Mouse (Mus musculus): ENCODE data around the gene Oca2. TPM values are rescaled to one million over a fixed set of nuclear protein-coding genes. Genes with fewer than 3 reads are reported as not detected.
A peak's percentile ranks its signal among the peaks of the same experiment; 100 is the strongest.

Gene Oca2
- total and polyA plus RNA-seq, 3 experiments: 0.38 TPM; not detected in 2

DNA sequence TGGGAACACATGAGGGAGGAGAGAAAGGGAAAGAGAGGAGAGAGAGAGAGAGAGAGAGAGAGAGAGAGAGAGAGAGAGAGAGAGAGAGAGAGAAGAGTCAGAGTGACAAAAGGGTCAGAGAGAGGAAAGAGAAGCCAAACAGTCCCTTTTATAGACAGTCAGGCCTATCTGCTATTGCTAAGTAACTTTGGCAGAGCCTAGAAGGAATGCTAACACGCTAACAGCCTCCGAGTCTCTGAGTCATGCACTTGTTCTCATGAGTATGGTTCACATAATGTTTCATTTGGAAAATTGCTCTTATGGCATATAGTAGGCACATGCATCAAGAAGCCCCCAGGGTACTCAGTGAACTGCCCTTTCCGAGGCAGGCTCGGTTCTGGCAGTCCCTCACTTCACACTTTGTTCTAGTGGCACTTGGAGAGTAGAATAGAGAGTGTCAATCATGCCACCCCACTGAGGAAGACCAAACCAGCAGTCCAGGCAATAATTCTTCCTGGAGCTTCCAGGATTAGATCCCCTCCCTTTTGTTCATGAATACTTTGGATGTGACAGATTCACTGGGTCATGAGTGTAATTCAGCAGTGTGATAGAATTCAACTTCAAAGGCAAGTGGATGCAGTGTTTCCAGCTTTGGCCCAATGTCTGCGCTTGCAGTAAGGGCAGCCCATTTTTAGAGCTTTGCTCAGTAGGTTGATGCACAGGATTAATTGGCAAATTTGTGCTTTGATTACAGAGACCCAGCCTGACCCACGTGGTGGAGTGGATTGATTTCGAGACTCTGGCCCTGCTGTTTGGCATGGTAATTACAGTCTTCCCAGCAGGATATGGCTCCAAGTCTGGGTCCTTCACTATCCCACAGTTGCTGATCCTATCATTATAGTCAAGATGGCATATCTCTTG lies 76.3 kb downstream of the Oca2 start:
- dilution Hi-C loops (cut with MboI; ENCODE audit: extremely low pct_ligation_motif_present, extremely low pct_unique_long_range_greater_than_20kb, low sequenced_read_pairs): no loop called here
- TF ChIP-seq JUN (IDR thresholded peaks at IDR 0.05; ENCODE audit: insufficient read depth, low read depth, low read length) (no peak), MEF2A (IDR thresholded peaks at IDR 0.05; ENCODE audit: borderline replicate concordance, low read depth, low read length) (no peak), USF2 (conservative IDR thresholded peaks at IDR 0.05; ENCODE audit: low read depth, low read length) (no peak), EP300 (IDR thresholded peaks at IDR 0.05; ENCODE audit: low read length) (no peak), POLR2A (IDR thresholded peaks at IDR 0.05; ENCODE audit: low read depth, low read length) (no peak), GABPA (IDR thresholded peaks at IDR 0.05; ENCODE audit: insufficient replicate concordance, low read depth, low read length) (no peak), USF1 (IDR thresholded peaks at IDR 0.05; ENCODE audit: low read depth, low read length) (no peak), CTCF (conservative IDR thresholded peaks at IDR 0.05 in 1 of 2, IDR thresholded peaks at IDR 0.05 in 1 of 2; ENCODE audit: low read depth in 2 of 2, low read length in 2 of 2) (no peak)
- no peak overlapping the region for H3K9ac ChIP-seq (ENCODE audit: insufficient read depth, low read depth)
- H3K79me2 ChIP-seq (replicated peaks; ENCODE audit: control insufficient read depth, extremely low read depth, insufficient read depth, poor library complexity, severe bottlenecking): no peaks in the 10 kb centered on the region
- DNase-seq (ENCODE audit: extremely low read depth): no peak
- no peak overlapping the region for H3K27ac ChIP-seq (ENCODE audit: insufficient read depth, low read depth)
- H3K27me3 ChIP-seq (replicated peaks): peaks cover 47% of the 10 kb centered on the region
- no peaks in the 10 kb centered on the region for H3K4me1 ChIP-seq (ENCODE audit: control insufficient read depth in 1 of 2, insufficient read depth in 2 of 2)
- H3K4me2 ChIP-seq (ENCODE audit: insufficient read depth, low read depth, poor library complexity, severe bottlenecking): no peak overlapping the region
- no peaks in the 10 kb centered on the region for H3K36me3 ChIP-seq (replicated peaks in 1 of 2; ENCODE audit: control insufficient read depth in 1 of 2, insufficient read depth in 1 of 2, low read length in 1 of 2)
- no peak overlapping the region for H3K4me3 ChIP-seq (replicated peaks in 1 of 3; ENCODE audit: low read depth in 2 of 3, low read length in 2 of 3, poor library complexity in 1 of 3)
- H3K9me3 ChIP-seq (replicated peaks; ENCODE audit: low read length): no peaks in the 10 kb centered on the region
- in situ Hi-C loops (cut with MboI; ENCODE audit: low pct_ligation_motif_present, low pct_unique_long_range_greater_than_20kb, low sequenced_read_pairs): no loop called here

DNA sequence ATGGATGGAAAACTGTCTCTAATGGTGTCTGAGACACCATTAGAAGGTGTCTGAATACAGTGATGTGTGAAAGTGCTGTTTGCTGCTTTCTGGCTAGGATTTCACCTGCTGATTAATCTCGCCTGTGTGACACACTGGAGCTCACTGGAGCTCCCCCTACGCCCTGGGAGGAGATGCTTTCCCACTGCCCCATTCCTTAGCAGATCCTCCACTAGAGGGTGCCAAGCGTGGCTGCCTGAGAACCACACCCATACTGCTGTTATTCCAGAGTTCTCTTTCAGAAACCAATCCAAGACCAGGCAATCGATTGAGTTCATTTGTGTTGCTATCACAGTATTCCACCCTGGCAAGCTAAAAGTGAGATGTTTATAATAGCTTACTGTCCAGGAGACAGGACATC lies 88.2 kb downstream of the Oca2 start:
- dilution Hi-C loops (cut with MboI; ENCODE audit: extremely low pct_ligation_motif_present, extremely low pct_unique_long_range_greater_than_20kb, low sequenced_read_pairs) (no loop called here), in situ Hi-C loops (cut with MboI; ENCODE audit: low pct_ligation_motif_present, low pct_unique_long_range_greater_than_20kb, low sequenced_read_pairs) (no loop called here)
- no peaks in the 10 kb centered on the region for H3K79me2 ChIP-seq (replicated peaks; ENCODE audit: control insufficient read depth, extremely low read depth, insufficient read depth, poor library complexity, severe bottlenecking)
- no peaks in the 10 kb centered on the region for H3K9me3 ChIP-seq (replicated peaks; ENCODE audit: low read length)
- TF ChIP-seq POLR2A (IDR thresholded peaks at IDR 0.05; ENCODE audit: low read depth, low read length) (no peak), BHLHE40 (IDR thresholded peaks at IDR 0.05; ENCODE audit: low read depth, low read length) (no peak), MYC (IDR thresholded peaks at IDR 0.05; ENCODE audit: low read depth, low read length) (no peak), MAFK (IDR thresholded peaks at IDR 0.05; ENCODE audit: insufficient replicate concordance, low read length) (no peak), SMC3 (IDR thresholded peaks at IDR 0.05; ENCODE audit: low read depth, low read length) (0 out of 2 replicates have a peak, but pooled peaks have one; percentile 26), E2F4 (IDR thresholded peaks at IDR 0.05; ENCODE audit: insufficient replicate concordance, low read depth, low read length) (no peak), RAD21 (IDR thresholded peaks at IDR 0.05; ENCODE audit: low read depth, low read length) (peak; percentile 13), CTCF (conservative IDR thresholded peaks at IDR 0.05 in 1 of 2, IDR thresholded peaks at IDR 0.05 in 1 of 2; ENCODE audit: low read depth in 2 of 2, low read length in 2 of 2) (peak in 1 of 2 experiments; percentile 62; a peak in 2 of 4 replicates)
- H3K27me3 ChIP-seq (replicated peaks): peaks cover 29% of the 10 kb centered on the region
- DNase-seq (ENCODE audit: extremely low read depth): no peak
- H3K4me2 ChIP-seq (ENCODE audit: insufficient read depth, low read depth, poor library complexity, severe bottlenecking): no peak overlapping the region
- H3K4me1 ChIP-seq (ENCODE audit: control insufficient read depth in 1 of 2, insufficient read depth in 2 of 2): no peaks in the 10 kb centered on the region
- H3K27ac ChIP-seq (ENCODE audit: insufficient read depth, low read depth): no peak overlapping the region
- H3K36me3 ChIP-seq (replicated peaks in 1 of 2; ENCODE audit: control insufficient read depth in 1 of 2, insufficient read depth in 1 of 2, low read length in 1 of 2): no peaks in the 10 kb centered on the region
- no peak overlapping the region for H3K4me3 ChIP-seq (replicated peaks in 1 of 3; ENCODE audit: low read depth in 2 of 3, low read length in 2 of 3, poor library complexity in 1 of 3)
- no peak overlapping the region for H3K9ac ChIP-seq (ENCODE audit: insufficient read depth, low read depth)

All from CH12.LX (cell line).